Mouse (Mus musculus): ENCODE data around the gene Clec2e.
A peak's percentile ranks its signal among the peaks of the same experiment; 100 is the strongest.

DNA sequence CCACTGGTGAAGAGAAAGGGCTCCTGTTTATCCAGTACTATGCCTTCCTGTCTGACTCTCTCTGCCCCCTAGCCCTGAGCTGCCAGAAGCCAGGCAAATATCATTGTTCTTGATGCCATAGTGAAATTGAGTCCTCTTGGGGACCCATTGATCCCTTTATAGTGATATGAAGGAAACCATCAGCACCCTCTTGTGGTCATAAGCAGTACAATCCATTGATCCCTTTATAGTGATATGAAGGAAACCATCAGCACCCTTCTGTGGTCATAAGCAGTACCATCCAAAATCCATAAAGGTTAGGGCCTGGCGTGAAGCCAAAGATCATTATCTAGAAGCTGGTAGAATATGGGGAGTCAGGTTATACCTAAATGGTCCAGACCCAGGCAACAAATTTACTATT, 33.7 kb downstream of the Clec2e start:
- 0 out of 2 replicates have a peak, but pooled peaks have one; percentile 30 for TF ChIP-seq CTCF (IDR thresholded peaks at IDR 0.05; ENCODE audit: low read depth, low read length)
- no peak for TF ChIP-seq POLR2A (IDR thresholded peaks at IDR 0.05; ENCODE audit: borderline replicate concordance, low read depth, low read length)

All from bone marrow macrophage, adult 2 months (primary cell).